Mouse (Mus musculus) CD4-positive, CD25-positive, alpha-beta regulatory T cell, adult 4 months (primary cell): ENCODE measurements around the gene Fxyd6. TPM values are rescaled to one million over a fixed set of nuclear protein-coding genes. Genes with fewer than 3 reads are reported as not detected.

Source experiments
- polyA plus RNA-seq, 2 experiments: library from polyadenylated mRNA; unstranded; fragments of 100-300 nt; shearing (Covaris generic); gene quantifications; one replicate each; pipeline ENCODE4 v1.2.1; 2017

Fxyd6 gene
- polyA plus RNA-seq, 2 experiments from 2014 or later, result not detected

Other genes with a start within 250 kb of the Fxyd6 start
- under 1 TPM in 1 of 2 experiments, not detected in 1; 0.07 TPM for gene Scn4b, start 231.8 kb upstream of the Fxyd6 start, polyA plus RNA-seq
- 1 to 10 TPM; 2.5 to 3.2 TPM for gene BC049352, start 188.2 kb upstream of the Fxyd6 start, polyA plus RNA-seq
- gene Tmprss4, start 166.1 kb upstream of the Fxyd6 start, polyA plus RNA-seq, result not detected
- 10 to 100 TPM; 38.8 to 66.0 TPM for gene Il10ra, start 101.0 kb upstream of the Fxyd6 start, polyA plus RNA-seq
- 1 to 10 TPM; 5.2 to 7.1 TPM for gene Tmprss13, start 51.1 kb upstream of the Fxyd6 start, polyA plus RNA-seq
- gene Fxyd2, start 29.5 kb downstream of the Fxyd6 start, polyA plus RNA-seq, result not detected
- gene Dscaml1, start 56.4 kb downstream of the Fxyd6 start, polyA plus RNA-seq, result not detected